Mouse (Mus musculus) ovary, adult 18-20 months (tissue): ENCODE measurements around the gene Tmem167.
"Not testable (repeated sequence)": the region's sequence is repeated elsewhere in the genome, so short reads cannot be mapped to it uniquely, and the experiment has no call there.

Experiments used
- DNase-seq: peaks from one replicate; pipeline ENCODE4 v3.0.0; 2022; ENCODE audit warnings: low spot score, mixed read lengths

The Tmem167 gene

GRCm38 (mm10) chr13:90088962-90089824 lies at the start of gene Tmem167, which contains the start of gene Xrcc4:
TSS of gene Tmem167 (plus strand) at chr13:90089123.
TSS of gene Xrcc4 (minus strand) at chr13:90089608.
- DNase-seq: peak; percentile 96

- no peak for DNase-seq
Measured at GRCm38 (mm10) chr13:90039613-90040012, 49.3 kb upstream of the Tmem167 start.

GRCm38 (mm10) chr13:90051735-90052134 lies 37.2 kb upstream of the Tmem167 start:
- no peak for DNase-seq

- no peak for DNase-seq
Measured at GRCm38 (mm10) chr13:90052408-90052807, 36.5 kb upstream of the Tmem167 start.

- DNase-seq: no peak
Measured at GRCm38 (mm10) chr13:90061877-90062276, 27.0 kb upstream of the Tmem167 start.

GRCm38 (mm10) chr13:90089825-90090183 lies 881 bp downstream of the Tmem167 start:
- no peak for DNase-seq

GRCm38 (mm10) chr13:90101514-90101913 lies 12.6 kb downstream of the Tmem167 start:
- DNase-seq: no peak

- DNase-seq: no peak
Measured at GRCm38 (mm10) chr13:90106139-90106538, 17.2 kb downstream of the Tmem167 start.

GRCm38 (mm10) chr13:90108746-90109145 lies 19.8 kb downstream of the Tmem167 start:
- not testable (repeated sequence) for DNase-seq

- DNase-seq: no peak
Measured at GRCm38 (mm10) chr13:90111681-90112080, 22.8 kb downstream of the Tmem167 start.

- peak; percentile 6 for DNase-seq
Measured at GRCm38 (mm10) chr13:90136156-90136910, 47.4 kb downstream of the Tmem167 start.

- no peak for DNase-seq
Measured at GRCm38 (mm10) chr13:90141681-90142080, 52.8 kb downstream of the Tmem167 start.

GRCm38 (mm10) chr13:90143245-90143644 lies 54.3 kb downstream of the Tmem167 start:
- no peak for DNase-seq

- no peak for DNase-seq
Measured at GRCm38 (mm10) chr13:90151881-90152280, 63.0 kb downstream of the Tmem167 start.

- no peak for DNase-seq
Measured at GRCm38 (mm10) chr13:90152536-90153273, 63.8 kb downstream of the Tmem167 start.

GRCm38 (mm10) chr13:90164147-90164546 lies 75.2 kb downstream of the Tmem167 start:
- DNase-seq: no peak

GRCm38 (mm10) chr13:90167044-90167443 lies 78.1 kb downstream of the Tmem167 start:
- DNase-seq: no peak

GRCm38 (mm10) chr13:90170100-90170781 lies 81.3 kb downstream of the Tmem167 start:
- DNase-seq: no peak

- DNase-seq: no peak
Measured at GRCm38 (mm10) chr13:90170782-90171179, 81.9 kb downstream of the Tmem167 start.

GRCm38 (mm10) chr13:90171390-90171789 lies 82.5 kb downstream of the Tmem167 start:
- no peak for DNase-seq

- no peak for DNase-seq
Measured at GRCm38 (mm10) chr13:90175662-90176061, 86.7 kb downstream of the Tmem167 start.

- DNase-seq: no peak
Measured at GRCm38 (mm10) chr13:90182262-90182661, 93.3 kb downstream of the Tmem167 start.
